Mouse (Mus musculus): ENCODE data around the gene Pklr.

DNA sequence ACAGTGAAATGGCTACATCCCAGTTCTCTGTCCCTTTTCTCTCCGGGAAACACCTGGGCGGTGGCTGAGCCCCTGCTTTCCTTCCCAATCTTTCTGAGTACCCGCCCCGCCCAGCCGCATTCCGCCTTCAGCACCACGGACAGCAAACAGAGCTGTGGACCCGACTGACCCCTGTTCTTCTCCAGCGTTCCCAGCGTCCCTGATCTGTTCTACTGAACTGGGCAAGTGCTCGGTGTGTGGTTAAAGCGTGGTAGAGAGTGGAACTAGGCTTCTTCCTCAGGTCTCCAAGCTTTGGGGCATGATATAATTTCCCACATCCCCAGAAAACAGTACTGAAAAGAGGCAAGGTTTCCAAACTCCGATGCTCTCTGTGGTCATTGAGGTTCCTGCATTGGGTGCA is 23.3 kb downstream of the Pklr start:
- TF ChIP-seq CTCF (IDR thresholded peaks at IDR 0.05 in 2 of 3, conservative IDR thresholded peaks at IDR 0.05 in 1 of 3; ENCODE audit: control insufficient read depth in 1 of 3, insufficient read depth in 1 of 3, low read depth in 2 of 3, low read length in 3 of 3, poor library complexity in 1 of 3, severe bottlenecking in 1 of 3) (no peak), TAL1 (IDR thresholded peaks at IDR 0.05; ENCODE audit: low read length) (no peak), POLR2AphosphoS2 (IDR thresholded peaks at IDR 0.05; ENCODE audit: low read length) (no peak), TBP (IDR thresholded peaks at IDR 0.05; ENCODE audit: low read depth, low read length) (no peak)

Data from MEL (cell line).